In the genomic region with DNA sequence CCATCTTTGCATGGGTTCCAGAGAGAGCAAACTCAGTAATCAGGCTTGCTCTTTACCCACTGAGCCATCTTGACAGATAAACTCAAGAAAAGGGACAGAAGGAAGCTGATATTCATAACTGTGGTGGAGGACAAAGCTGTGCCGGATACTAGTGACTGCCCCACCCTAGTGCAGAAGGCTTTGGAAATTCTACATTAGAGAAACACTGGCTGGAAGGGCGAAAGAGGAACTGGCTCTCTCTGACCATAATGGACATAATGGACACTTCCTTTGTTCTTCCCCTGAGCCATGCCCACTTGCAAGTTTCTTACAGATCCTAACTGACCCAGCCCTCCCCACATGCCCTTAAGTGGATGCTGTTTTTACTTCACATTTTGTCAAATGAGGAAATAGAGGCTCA, we compare ENCODE assay signal across 1 mouse cellular context.
TF ChIP-seq lines count a peak whose summit lies in the region.

No protein-coding gene starts in this region.

TF ChIP-seq in CH12.LX, 34 proteins besides CTCF, POLR2A, EP300 and RAD21 (continued from another document):
- TF ChIP-seq MAFK (IDR thresholded peaks at IDR 0.05; ENCODE audit: insufficient replicate concordance, low read length), result no peak
- TF ChIP-seq IRF4 (IDR thresholded peaks at IDR 0.05; ENCODE audit: low read depth, low read length), result no peak
- TF ChIP-seq USF1 (IDR thresholded peaks at IDR 0.05; ENCODE audit: low read depth, low read length), result no peak
- TF ChIP-seq POLR2AphosphoS2 (IDR thresholded peaks at IDR 0.05; ENCODE audit: low read depth, low read length), result no peak
- TF ChIP-seq MEF2A (IDR thresholded peaks at IDR 0.05; ENCODE audit: borderline replicate concordance, low read depth, low read length), result no peak
- no peak for TF ChIP-seq ELF1 (IDR thresholded peaks at IDR 0.05; ENCODE audit: low read depth, low read length)
- TF ChIP-seq ETS1 (conservative IDR thresholded peaks at IDR 0.05; ENCODE audit: low read depth, low read length), result no peak
- TF ChIP-seq MAX (IDR thresholded peaks at IDR 0.05; ENCODE audit: low read length), result no peak
- TF ChIP-seq NRF1 (IDR thresholded peaks at IDR 0.05; ENCODE audit: low read depth, low read length), result no peak
- no peak for TF ChIP-seq UBTF (IDR thresholded peaks at IDR 0.05; ENCODE audit: low read depth, low read length)
- no peak for TF ChIP-seq TBP (conservative IDR thresholded peaks at IDR 0.05; ENCODE audit: low read depth, low read length)
- TF ChIP-seq PAX5 (IDR thresholded peaks at IDR 0.05; ENCODE audit: low read length), result no peak
- no peak for TF ChIP-seq MAZ (IDR thresholded peaks at IDR 0.05; ENCODE audit: low read depth, low read length)
- TF ChIP-seq USF2 (conservative IDR thresholded peaks at IDR 0.05; ENCODE audit: low read depth, low read length), result no peak
- TF ChIP-seq ZC3H11A (IDR thresholded peaks at IDR 0.05; ENCODE audit: low read depth, low read length), result no peak
